Mouse (Mus musculus) midbrain, embryonic 10.5 days (tissue): ENCODE measurements around the gene Hrh1. TPM values are rescaled to one million over a fixed set of nuclear protein-coding genes. Genes with fewer than 3 reads are reported as not detected.

Source experiments
- DNase-seq: peaks from one replicate; pipeline ENCODE4 v3.0.0-alpha.2; 2017; ENCODE audit warnings: low spot score
- H3K27ac ChIP-seq: fragments of 300-500 bp; sonication (generic); replicated peaks from 2 replicates; pipeline ENCODE4 v1.5.1; 2016; ENCODE audit warnings: mild to moderate bottlenecking
- H3K27me3 ChIP-seq: fragments of 300-500 bp; sonication (generic); 2 replicates; pipeline ENCODE4 v1.6.1; 2016; ENCODE audit warnings: low read depth, mild to moderate bottlenecking; ENCODE audit not compliant: poor library complexity, severe bottlenecking
- H3K36me3 ChIP-seq: fragments of 300-500 bp; sonication (generic); 2 replicates; pipeline ENCODE4 v1.6.1; 2016; ENCODE audit warnings: mild to moderate bottlenecking, moderate library complexity
- H3K4me1 ChIP-seq: fragments of 300-500 bp; sonication (generic); 2 replicates; pipeline ENCODE4 v1.6.1; 2016
- H3K4me3 ChIP-seq: fragments of 300-500 bp; sonication (generic); 2 replicates; pipeline ENCODE4 v1.5.1; 2016; ENCODE audit warnings: mild to moderate bottlenecking, moderate library complexity
- H3K9me3 ChIP-seq: fragments of 300-500 bp; sonication (generic); replicated peaks from 2 replicates; pipeline ENCODE4 v1.6.1; 2016; ENCODE audit warnings: mild to moderate bottlenecking
- WGBS: fragments of 180-500 bp; shearing (Covaris S2); methylation state at CpG from one replicate; pipeline ENCODE4 v1.1.7; 2016; 5-methylcytosine and 5-hydroxymethylcytosine counted together
- polyA plus RNA-seq: library from polyadenylated mRNA; unstranded; fragments of >200 nt; fragmentation: Nextera tagmentation; extraction: Ambion mirVana; gene quantifications from 2 replicates; pipeline ENCODE4 v1.2.1, GENCODE M21; 2016

The Hrh1 gene
- polyA plus RNA-seq, 1 experiment from 2014 or later: 0.04 TPM

- no peak overlapping the region for H3K27ac ChIP-seq
- H3K4me1 ChIP-seq: peaks cover 9% of the 10 kb centered on the region; the same call in 1 of the 2 replicates
- H3K36me3 ChIP-seq: no peaks in the 10 kb centered on the region
- no peaks in the 10 kb centered on the region for H3K9me3 ChIP-seq
- WGBS: 49% methylated on average over 17 of the region's 17 CpGs
- no peaks in the 10 kb centered on the region for H3K27me3 ChIP-seq
- no peak for DNase-seq
- H3K4me3 ChIP-seq: no peak overlapping the region
Observed at GRCm38 (mm10) chr6:114408278-114408677, 10.5 kb downstream of the Hrh1 start.

- Histone ChIP-seq H3K27ac (no peak overlapping the region), H3K9me3 (no peaks in the 10 kb centered on the region), H3K36me3 (no peaks in the 10 kb centered on the region), H3K4me3 (no peak overlapping the region), H3K27me3 (no peaks in the 10 kb centered on the region), H3K4me1 (peaks cover 13% of the 10 kb centered on the region)
- DNase-seq: no peak
- 70% methylated on average over 8 of the region's 8 CpGs for WGBS
Observed at GRCm38 (mm10) chr6:114411913-114412312, 14.2 kb downstream of the Hrh1 start.

- no peak overlapping the region for H3K4me3 ChIP-seq
- peaks cover 7% of the 10 kb centered on the region; the same call in 1 of the 2 replicates for H3K4me1 ChIP-seq
- 75% methylated on average over 8 of the region's 8 CpGs for WGBS
- DNase-seq: no peak
- H3K27ac ChIP-seq: no peak overlapping the region
- H3K27me3 ChIP-seq: no peaks in the 10 kb centered on the region
- no peaks in the 10 kb centered on the region for H3K9me3 ChIP-seq
- no peaks in the 10 kb centered on the region for H3K36me3 ChIP-seq
Observed at GRCm38 (mm10) chr6:114414510-114414909, 16.8 kb downstream of the Hrh1 start.

- no peak for DNase-seq
- H3K4me1 ChIP-seq: peaks cover 7% of the 10 kb centered on the region; the same call in 1 of the 2 replicates
- no peak overlapping the region for H3K27ac ChIP-seq
- no peaks in the 10 kb centered on the region for H3K27me3 ChIP-seq
- WGBS: 78% methylated on average over 2 of the region's 2 CpGs
- no peaks in the 10 kb centered on the region for H3K9me3 ChIP-seq
- H3K36me3 ChIP-seq: no peaks in the 10 kb centered on the region
- H3K4me3 ChIP-seq: no peak overlapping the region
Observed at GRCm38 (mm10) chr6:114418037-114418436, 20.3 kb downstream of the Hrh1 start.

- Histone ChIP-seq H3K4me1 (no peaks in the 10 kb centered on the region), H3K9me3 (no peaks in the 10 kb centered on the region), H3K4me3 (no peak overlapping the region), H3K27me3 (no peaks in the 10 kb centered on the region), H3K36me3 (no peaks in the 10 kb centered on the region), H3K27ac (no peak overlapping the region)
- DNase-seq: no peak
Observed at GRCm38 (mm10) chr6:114421061-114421460, 23.3 kb downstream of the Hrh1 start.

GRCm38 (mm10) chr6:114423051-114423676, 25.4 kb downstream of the Hrh1 start:
- Histone ChIP-seq H3K9me3 (no peaks in the 10 kb centered on the region), H3K36me3 (no peaks in the 10 kb centered on the region), H3K27me3 (no peaks in the 10 kb centered on the region), H3K4me1 (peaks cover 7% of the 10 kb centered on the region), H3K27ac (no peak overlapping the region), H3K4me3 (no peak overlapping the region)
- no peak for DNase-seq
- WGBS: 85% methylated on average over 9 of the region's 9 CpGs

GRCm38 (mm10) chr6:114425343-114425742, 27.6 kb downstream of the Hrh1 start:
- Histone ChIP-seq H3K27ac (no peak overlapping the region), H3K4me1 (peaks cover 9% of the 10 kb centered on the region), H3K27me3 (no peaks in the 10 kb centered on the region), H3K9me3 (no peaks in the 10 kb centered on the region), H3K36me3 (no peaks in the 10 kb centered on the region), H3K4me3 (no peak overlapping the region)
- no peak for DNase-seq
- WGBS: 65% methylated on average over 5 of the region's 5 CpGs

GRCm38 (mm10) chr6:114427641-114428040, 29.9 kb downstream of the Hrh1 start:
- Histone ChIP-seq H3K4me3 (no peak overlapping the region), H3K9me3 (no peaks in the 10 kb centered on the region), H3K36me3 (no peaks in the 10 kb centered on the region), H3K27ac (no peak overlapping the region), H3K4me1 (peaks cover 17% of the 10 kb centered on the region), H3K27me3 (no peaks in the 10 kb centered on the region)
- 87% methylated on average over 13 of the region's 13 CpGs for WGBS
- no peak for DNase-seq

- no peaks in the 10 kb centered on the region for H3K36me3 ChIP-seq
- no peak for DNase-seq
- no peak overlapping the region for H3K27ac ChIP-seq
- 85% methylated on average over 16 of the region's 16 CpGs for WGBS
- no peaks in the 10 kb centered on the region for H3K9me3 ChIP-seq
- no peaks in the 10 kb centered on the region for H3K27me3 ChIP-seq
- no peak overlapping the region for H3K4me3 ChIP-seq
- peaks cover 27% of the 10 kb centered on the region for H3K4me1 ChIP-seq
Observed at GRCm38 (mm10) chr6:114428831-114429230, 31.1 kb downstream of the Hrh1 start.

- H3K4me3 ChIP-seq: no peak overlapping the region
- no peak for DNase-seq
- H3K27ac ChIP-seq: no peak overlapping the region
- no peaks in the 10 kb centered on the region for H3K36me3 ChIP-seq
- no peaks in the 10 kb centered on the region for H3K9me3 ChIP-seq
- H3K4me1 ChIP-seq: peaks cover 34% of the 10 kb centered on the region
- no peaks in the 10 kb centered on the region for H3K27me3 ChIP-seq
- 55% methylated on average over 3 of the region's 3 CpGs for WGBS
Observed at GRCm38 (mm10) chr6:114432591-114432990, 34.9 kb downstream of the Hrh1 start.

GRCm38 (mm10) chr6:114434524-114434923, 36.8 kb downstream of the Hrh1 start:
- Histone ChIP-seq H3K27me3 (no peaks in the 10 kb centered on the region), H3K4me3 (no peak overlapping the region), H3K36me3 (no peaks in the 10 kb centered on the region), H3K27ac (no peak overlapping the region), H3K9me3 (no peaks in the 10 kb centered on the region), H3K4me1 (peaks cover 28% of the 10 kb centered on the region)
- no peak for DNase-seq
- WGBS: 90% methylated on average over 5 of the region's 5 CpGs

- Histone ChIP-seq H3K36me3 (no peaks in the 10 kb centered on the region), H3K27me3 (no peaks in the 10 kb centered on the region), H3K4me3 (no peak overlapping the region), H3K9me3 (no peaks in the 10 kb centered on the region), H3K4me1 (0 out of 2 replicates have a peak, but pooled peaks cover 4% of the 10 kb centered on the region), H3K27ac (no peak overlapping the region)
- WGBS: 65% methylated on average over 2 of the region's 2 CpGs
- DNase-seq: no peak
Observed at GRCm38 (mm10) chr6:114440302-114440701, 42.6 kb downstream of the Hrh1 start.

GRCm38 (mm10) chr6:114440788-114441453, 43.2 kb downstream of the Hrh1 start:
- WGBS: 52% methylated on average over 10 of the region's 10 CpGs
- no peak for DNase-seq
- Histone ChIP-seq H3K36me3 (no peaks in the 10 kb centered on the region), H3K27me3 (no peaks in the 10 kb centered on the region), H3K4me1 (0 out of 2 replicates have a peak, but pooled peaks cover under 1% of the 10 kb centered on the region), H3K9me3 (no peaks in the 10 kb centered on the region), H3K4me3 (no peak overlapping the region), H3K27ac (no peak overlapping the region)
